Mouse (Mus musculus) hindbrain, embryonic 15.5 days (tissue): Measurements from ENCODE around the gene Hnrnpdl. TPM values are rescaled to one million over a fixed set of nuclear protein-coding genes. Genes with fewer than 3 reads are reported as not detected.
A peak's percentile ranks its signal among the peaks of the same experiment; 100 is the strongest.

Experiments used
- ATAC-seq: fragments of 200-750 bp; cut with Nextera tagmentation; 2 replicates; pipeline ENCODE4 v1.8.0; 2017; ENCODE audit warnings: low read depth, moderate number of reproducible peaks, moderate TSS enrichment; ENCODE audit not compliant: low FRiP score
- H3K27ac ChIP-seq: fragments of 300-500 bp; sonication (generic); replicated peaks from 2 replicates; pipeline ENCODE4 v1.5.1; 2015; ENCODE audit warnings: mild to moderate bottlenecking, inconsistent platforms
- H3K27me3 ChIP-seq: fragments of 300-500 bp; sonication (generic); 2 replicates; pipeline ENCODE4 v1.6.1; 2015; ENCODE audit warnings: control low read depth, inconsistent platforms
- H3K36me3 ChIP-seq: fragments of 300-500 bp; sonication (generic); 2 replicates; pipeline ENCODE4 v1.6.1; 2015; ENCODE audit warnings: control low read depth, inconsistent platforms
- H3K4me1 ChIP-seq: fragments of 300-500 bp; sonication (generic); replicated peaks from 2 replicates; pipeline ENCODE4 v1.6.1; 2015; ENCODE audit warnings: control low read depth, inconsistent platforms
- H3K4me2 ChIP-seq: fragments of 300-500 bp; sonication (generic); 2 replicates; pipeline ENCODE4 v1.6.1; 2015; ENCODE audit warnings: moderate library complexity, mild to moderate bottlenecking, inconsistent platforms
- H3K4me3 ChIP-seq: fragments of 300-500 bp; sonication (generic); 2 replicates; pipeline ENCODE4 v1.5.1; 2015; ENCODE audit warnings: mild to moderate bottlenecking, inconsistent platforms
- H3K9ac ChIP-seq: fragments of 300-500 bp; sonication (generic); 2 replicates; pipeline ENCODE4 v1.6.1; 2015; ENCODE audit warnings: inconsistent platforms
- H3K9me3 ChIP-seq: fragments of 300-500 bp; sonication (generic); 2 replicates; pipeline ENCODE4 v1.6.1; 2016; ENCODE audit warnings: control low read depth, inconsistent platforms
- WGBS: fragments of 180-500 bp; shearing (Covaris S2); methylation state at CpG from one replicate; pipeline ENCODE4 v1.1.7; 2015; 5-methylcytosine and 5-hydroxymethylcytosine counted together
- polyA plus RNA-seq: library from polyadenylated mRNA; unstranded; fragments of >200 nt; fragmentation: Nextera tagmentation; extraction: Ambion mirVana; gene quantifications from 2 replicates; pipeline ENCODE4 v1.2.1, GENCODE M21; 2015

The Hnrnpdl gene
- polyA plus RNA-seq, 1 experiment from 2014 or later: 197 TPM

- ATAC-seq: no peak
- Histone ChIP-seq H3K4me2 (no peak overlapping the region), H3K27me3 (no peaks in the 10 kb centered on the region), H3K27ac (no peak overlapping the region), H3K9me3 (no peaks in the 10 kb centered on the region), H3K4me1 (peaks cover 17% of the 10 kb centered on the region), H3K9ac (no peak overlapping the region), H3K36me3 (peaks cover 61% of the 10 kb centered on the region), H3K4me3 (no peak overlapping the region)
- 95% methylated on average over 14 of the region's 14 CpGs for WGBS
These were observed 21.4 kb upstream of the Hnrnpdl start for GRCm38 (mm10) chr5:100060876-100061275.

- H3K4me3 ChIP-seq: no peak overlapping the region
- WGBS: 35% methylated on average over 6 of the region's 6 CpGs
- H3K36me3 ChIP-seq: peaks cover 50% of the 10 kb centered on the region
- no peaks in the 10 kb centered on the region for H3K27me3 ChIP-seq
- peaks cover 17% of the 10 kb centered on the region for H3K4me1 ChIP-seq
- no peak for ATAC-seq
- no peak overlapping the region for H3K9ac ChIP-seq
- H3K4me2 ChIP-seq: no peak overlapping the region
- no peaks in the 10 kb centered on the region for H3K9me3 ChIP-seq
- no peak overlapping the region for H3K27ac ChIP-seq
These were observed 19.9 kb upstream of the Hnrnpdl start for GRCm38 (mm10) chr5:100059326-100059725.

- 28% methylated on average over 6 of the region's 6 CpGs for WGBS
- H3K9ac ChIP-seq: no peak overlapping the region
- no peak for ATAC-seq
- H3K4me2 ChIP-seq: no peak overlapping the region
- H3K27ac ChIP-seq: no peak overlapping the region
- no peaks in the 10 kb centered on the region for H3K27me3 ChIP-seq
- H3K36me3 ChIP-seq: peaks cover 44% of the 10 kb centered on the region
- peaks cover 17% of the 10 kb centered on the region for H3K4me1 ChIP-seq
- H3K4me3 ChIP-seq: no peak overlapping the region
- H3K9me3 ChIP-seq: no peaks in the 10 kb centered on the region
These were observed 19.3 kb upstream of the Hnrnpdl start for GRCm38 (mm10) chr5:100058729-100059128.

- H3K27ac ChIP-seq: no peak overlapping the region
- H3K9me3 ChIP-seq: no peaks in the 10 kb centered on the region
- H3K4me1 ChIP-seq: peaks cover 17% of the 10 kb centered on the region
- no peak overlapping the region for H3K4me2 ChIP-seq
- no peak overlapping the region for H3K9ac ChIP-seq
- no peak for ATAC-seq
- no peak overlapping the region for H3K4me3 ChIP-seq
- H3K27me3 ChIP-seq: no peaks in the 10 kb centered on the region
- peaks cover 35% of the 10 kb centered on the region for H3K36me3 ChIP-seq
- WGBS: 56% methylated on average over 14 of the region's 15 CpGs
These were observed 18.2 kb upstream of the Hnrnpdl start for GRCm38 (mm10) chr5:100057461-100058209.

GRCm38 (mm10) chr5:100055866-100056369 lies 16.5 kb upstream of the Hnrnpdl start:
- Histone ChIP-seq H3K9me3 (no peaks in the 10 kb centered on the region), H3K4me2 (no peak overlapping the region), H3K9ac (no peak overlapping the region), H3K27ac (no peak overlapping the region), H3K4me1 (peaks cover 17% of the 10 kb centered on the region), H3K36me3 (peaks cover 19% of the 10 kb centered on the region), H3K4me3 (no peak overlapping the region), H3K27me3 (no peaks in the 10 kb centered on the region)
- ATAC-seq: no peak
- 79% methylated on average over 5 of the region's 5 CpGs for WGBS

GRCm38 (mm10) chr5:100054807-100055547 lies 15.5 kb upstream of the Hnrnpdl start:
- ATAC-seq: no peak
- Histone ChIP-seq H3K36me3 (peaks cover 9% of the 10 kb centered on the region; the same call in 1 of the 2 replicates), H3K27ac (no peak overlapping the region), H3K27me3 (no peaks in the 10 kb centered on the region), H3K4me3 (no peak overlapping the region), H3K4me2 (no peak overlapping the region), H3K9me3 (no peaks in the 10 kb centered on the region), H3K9ac (no peak overlapping the region), H3K4me1 (peaks cover 17% of the 10 kb centered on the region)
- 81% methylated on average over 11 of the region's 11 CpGs for WGBS

- Histone ChIP-seq H3K36me3 (no peaks in the 10 kb centered on the region), H3K9me3 (no peaks in the 10 kb centered on the region), H3K27me3 (no peaks in the 10 kb centered on the region), H3K4me2 (no peak overlapping the region), H3K4me1 (peaks cover 14% of the 10 kb centered on the region), H3K9ac (no peak overlapping the region), H3K4me3 (no peak overlapping the region), H3K27ac (no peak overlapping the region)
- no peak for ATAC-seq
- 92% methylated on average over 7 of the region's 7 CpGs for WGBS
These were observed 13.3 kb upstream of the Hnrnpdl start for GRCm38 (mm10) chr5:100052728-100053127.

GRCm38 (mm10) chr5:100049904-100050303 lies 10.4 kb upstream of the Hnrnpdl start:
- no peak for ATAC-seq
- no peak overlapping the region for H3K4me2 ChIP-seq
- no peak overlapping the region for H3K4me3 ChIP-seq
- no peak overlapping the region for H3K27ac ChIP-seq
- no peaks in the 10 kb centered on the region for H3K9me3 ChIP-seq
- peaks cover 23% of the 10 kb centered on the region for H3K4me1 ChIP-seq
- no peaks in the 10 kb centered on the region for H3K36me3 ChIP-seq
- 96% methylated on average over 3 of the region's 3 CpGs for WGBS
- no peaks in the 10 kb centered on the region for H3K27me3 ChIP-seq
- H3K9ac ChIP-seq: no peak overlapping the region

GRCm38 (mm10) chr5:100047871-100048270 lies 8.4 kb upstream of the Hnrnpdl start:
- no peak for ATAC-seq
- H3K27ac ChIP-seq: 0 out of 2 replicates have a peak overlapping the region, but pooled peaks have one; percentile 14
- 50% methylated on average over 7 of the region's 7 CpGs for WGBS

GRCm38 (mm10) chr5:100047143-100047640 lies 7.7 kb upstream of the Hnrnpdl start:
- Histone ChIP-seq H3K4me1 (peaks cover 36% of the 10 kb centered on the region), H3K9me3 (no peaks in the 10 kb centered on the region), H3K9ac (no peak overlapping the region), H3K4me2 (no peak overlapping the region), H3K4me3 (no peak overlapping the region), H3K27ac (no peak overlapping the region), H3K36me3 (no peaks in the 10 kb centered on the region), H3K27me3 (no peaks in the 10 kb centered on the region)
- 64% methylated on average over 8 of the region's 8 CpGs for WGBS
- no peak for ATAC-seq

More at GRCm38 (mm10) chr5:100047871-100048270, 8.4 kb upstream of the Hnrnpdl start:
- Histone ChIP-seq H3K4me3 (no peak overlapping the region), H3K9ac (no peak overlapping the region), H3K9me3 (no peaks in the 10 kb centered on the region), H3K27me3 (no peaks in the 10 kb centered on the region), H3K36me3 (no peaks in the 10 kb centered on the region), H3K4me2 (no peak overlapping the region), H3K4me1 (peaks cover 36% of the 10 kb centered on the region)

GRCm38 (mm10) chr5:100046096-100046495 lies 6.6 kb upstream of the Hnrnpdl start:
- H3K4me2 ChIP-seq: no peak overlapping the region
- no peak overlapping the region for H3K27ac ChIP-seq
- no peak for ATAC-seq
- H3K9ac ChIP-seq: no peak overlapping the region
- no peak overlapping the region for H3K4me3 ChIP-seq
- no peaks in the 10 kb centered on the region for H3K36me3 ChIP-seq
- no peaks in the 10 kb centered on the region for H3K9me3 ChIP-seq
- H3K27me3 ChIP-seq: no peaks in the 10 kb centered on the region
- 76% methylated on average over 3 of the region's 3 CpGs for WGBS
- peaks cover 47% of the 10 kb centered on the region for H3K4me1 ChIP-seq

- no peak overlapping the region for H3K27ac ChIP-seq
- no peak overlapping the region for H3K9ac ChIP-seq
- no peaks in the 10 kb centered on the region for H3K27me3 ChIP-seq
- H3K4me1 ChIP-seq: peaks cover 55% of the 10 kb centered on the region
- WGBS: 69% methylated on average over 5 of the region's 5 CpGs
- no peaks in the 10 kb centered on the region for H3K36me3 ChIP-seq
- H3K9me3 ChIP-seq: no peaks in the 10 kb centered on the region
- H3K4me3 ChIP-seq: no peak overlapping the region
- ATAC-seq: no peak
- no peak overlapping the region for H3K4me2 ChIP-seq
These were observed 5.2 kb upstream of the Hnrnpdl start for GRCm38 (mm10) chr5:100044621-100045020.
